Mouse (Mus musculus) limb, embryonic 14.5 days (tissue): ENCODE data around the gene Cadm1. TPM values are rescaled to one million over a fixed set of nuclear protein-coding genes. Genes with fewer than 3 reads are reported as not detected.
A peak's percentile ranks its signal among the peaks of the same experiment; 100 is the strongest.

ENCODE experiments used
- ATAC-seq: fragments of 200-750 bp; cut with Nextera tagmentation; 2 replicates; pipeline ENCODE4 v1.8.0; 2017; ENCODE audit warnings: low read depth, moderate number of reproducible peaks, moderate TSS enrichment; ENCODE audit not compliant: low FRiP score
- DNase-seq: peaks from one replicate; pipeline ENCODE4 v3.0.0-alpha.2; 2015; ENCODE audit warnings: low spot score
- H3K27ac ChIP-seq: fragments of 300-500 bp; sonication (generic); replicated peaks from 2 replicates; pipeline ENCODE4 v1.5.1; 2014; ENCODE audit warnings: low read depth, mild to moderate bottlenecking, low read length, moderate library complexity, mixed read lengths
- H3K27me3 ChIP-seq: fragments of 300-500 bp; sonication (generic); 2 replicates; pipeline ENCODE4 v1.6.1; 2014; ENCODE audit warnings: low read length, mixed read lengths; ENCODE audit not compliant: control insufficient read depth, insufficient read depth
- H3K36me3 ChIP-seq: fragments of 300-500 bp; sonication (generic); 2 replicates; pipeline ENCODE4 v1.6.1; 2014; ENCODE audit warnings: mild to moderate bottlenecking, low read length, moderate library complexity, mixed read lengths; ENCODE audit not compliant: control insufficient read depth, insufficient read depth
- H3K4me1 ChIP-seq: fragments of 300-500 bp; sonication (generic); 2 replicates; pipeline ENCODE4 v1.6.1; 2014; ENCODE audit warnings: antibody characterized with exemption, low read length, mixed read lengths; ENCODE audit not compliant: control insufficient read depth, insufficient read depth
- H3K4me2 ChIP-seq: fragments of 300-500 bp; sonication (generic); replicated peaks from 2 replicates; pipeline ENCODE4 v1.6.1; 2014; ENCODE audit warnings: low read depth, mild to moderate bottlenecking, low read length, moderate library complexity; ENCODE audit not compliant: severe bottlenecking
- H3K4me3 ChIP-seq: fragments of 300-500 bp; sonication (generic); replicated peaks from 2 replicates; pipeline ENCODE4 v1.5.1; 2014; ENCODE audit warnings: low read length
- H3K9ac ChIP-seq: fragments of 300-500 bp; sonication (generic); 2 replicates; pipeline ENCODE4 v1.6.1; 2014; ENCODE audit warnings: mild to moderate bottlenecking, low read depth, low read length, moderate library complexity; ENCODE audit not compliant: severe bottlenecking
- H3K9me3 ChIP-seq: fragments of 300-500 bp; sonication (generic); 2 replicates; pipeline ENCODE4 v1.6.1; 2016; ENCODE audit warnings: low read length; ENCODE audit not compliant: control insufficient read depth
- POLR2A ChIP-seq: fragments of 200-500 bp; IDR thresholded peaks from 2 replicates; pipeline ENCODE4 v1.8.0; 2012; ENCODE audit warnings: inconsistent platforms, mild to moderate bottlenecking, moderate library complexity, borderline replicate concordance; ENCODE audit not compliant: insufficient read depth, insufficient read length; ENCODE audit errors: extremely low read depth
- WGBS: fragments of 180-500 bp; shearing (Covaris S2); extraction: QIAGEN DNeasy Blood & Tissue Kit; methylation state at CpG from one replicate; pipeline ENCODE4 v1.1.7; 2014; 5-methylcytosine and 5-hydroxymethylcytosine counted together
- polyA plus RNA-seq, 2 experiments: library from polyadenylated mRNA; depleted of rRNA in 1 of 2; stranded (reverse) in 1 of 2; unstranded in 1 of 2; fragments of >200 nt; fragmentation: Nextera tagmentation in 1 of 2; extraction: Ambion mirVana in 1 of 2; gene quantifications; 2 replicates each; pipeline versions ENCODE4 v1.2.1 to v1.2.3; 2012 to 2014

The Cadm1 gene
- polyA plus RNA-seq, 2 experiments, result 15.4 to 37.5 TPM

- H3K9ac ChIP-seq, result no peak overlapping the region
- peaks cover 16% of the 10 kb centered on the region for H3K4me1 ChIP-seq
- 84% methylated on average over 5 of the region's 5 CpGs for WGBS
- H3K27ac ChIP-seq, result no peak overlapping the region
- TF ChIP-seq POLR2A, result no peak
- H3K36me3 ChIP-seq, result no peaks in the 10 kb centered on the region
- no peaks in the 10 kb centered on the region for H3K27me3 ChIP-seq
- ATAC-seq, result no peak
- no peak overlapping the region for H3K4me3 ChIP-seq
- H3K4me2 ChIP-seq, result no peak overlapping the region
- H3K9me3 ChIP-seq, result no peaks in the 10 kb centered on the region
- DNase-seq, result no peak
These were observed 219.2 kb downstream of the Cadm1 start for GRCm38 (mm10) chr9:47749160-47749559.

DNA sequence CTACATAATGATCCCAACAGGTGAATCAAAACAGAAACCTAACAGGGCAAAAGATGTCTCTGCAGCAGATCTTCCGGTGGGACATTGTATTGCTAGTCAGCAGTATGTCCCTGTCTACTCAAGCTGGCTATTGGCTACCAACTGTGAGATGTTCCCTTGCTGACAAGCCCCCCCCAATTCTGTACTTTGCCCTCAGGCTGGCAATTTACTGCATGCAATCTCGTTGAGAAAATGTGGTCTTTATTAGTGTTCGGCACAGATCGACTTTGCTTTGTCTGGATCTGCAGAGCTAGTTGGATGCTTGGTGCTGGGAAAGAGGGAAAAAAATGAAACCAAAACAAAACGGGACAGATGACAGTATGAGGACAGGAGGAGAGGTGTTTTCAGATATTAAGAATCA, 222.5 kb downstream of the Cadm1 start:
- DNase-seq (no peak), ATAC-seq (no peak)
- H3K4me1 ChIP-seq, result peaks cover 25% of the 10 kb centered on the region
- WGBS, result 11% methylated on average over 5 of the region's 5 CpGs
- H3K4me3 ChIP-seq, result no peak overlapping the region
- H3K9ac ChIP-seq, result no peak overlapping the region
- no peak for TF ChIP-seq POLR2A
- H3K36me3 ChIP-seq, result no peaks in the 10 kb centered on the region
- no peak overlapping the region for H3K27ac ChIP-seq
- no peaks in the 10 kb centered on the region for H3K9me3 ChIP-seq
- no peaks in the 10 kb centered on the region for H3K27me3 ChIP-seq
- H3K4me2 ChIP-seq, result peak overlapping the region; percentile 27; the same call in 1 of the 2 replicates

DNA sequence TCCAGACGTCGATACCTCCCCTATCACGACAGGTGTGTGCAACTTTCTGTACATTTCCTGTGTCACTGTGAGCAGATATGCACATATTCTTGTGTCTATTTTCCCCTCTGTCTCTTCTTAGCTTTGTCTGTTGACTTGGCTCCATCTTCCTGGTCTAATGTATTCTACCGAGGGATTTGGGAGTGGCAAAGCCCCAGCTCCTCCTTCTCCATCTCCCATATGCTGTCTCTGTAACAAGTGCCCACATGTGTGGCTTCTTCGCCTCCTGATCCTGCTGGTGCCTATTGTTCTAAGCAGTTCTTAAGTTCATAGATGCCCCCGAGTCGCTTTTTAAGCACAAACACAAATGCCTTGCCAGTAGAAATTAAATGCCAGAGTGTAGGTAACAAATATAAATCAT, 223.2 kb downstream of the Cadm1 start:
- H3K36me3 ChIP-seq, result no peaks in the 10 kb centered on the region
- H3K27me3 ChIP-seq, result no peaks in the 10 kb centered on the region
- no peak overlapping the region for H3K27ac ChIP-seq
- H3K9me3 ChIP-seq, result no peaks in the 10 kb centered on the region
- no peak for TF ChIP-seq POLR2A
- no peak for DNase-seq
- no peak overlapping the region for H3K4me2 ChIP-seq
- H3K4me3 ChIP-seq, result no peak overlapping the region
- no peak overlapping the region for H3K9ac ChIP-seq
- 51% methylated on average over 7 of the region's 7 CpGs for WGBS
- ATAC-seq, result no peak
- peaks cover 27% of the 10 kb centered on the region for H3K4me1 ChIP-seq

GRCm38 (mm10) chr9:47755119-47755518, 225.1 kb downstream of the Cadm1 start:
- no peak for TF ChIP-seq POLR2A
- no peaks in the 10 kb centered on the region for H3K9me3 ChIP-seq
- H3K4me3 ChIP-seq, result no peak overlapping the region
- H3K27me3 ChIP-seq, result no peaks in the 10 kb centered on the region
- WGBS, result 38% methylated on average over 12 of the region's 12 CpGs
- no peaks in the 10 kb centered on the region for H3K36me3 ChIP-seq
- peaks cover 30% of the 10 kb centered on the region for H3K4me1 ChIP-seq
- no peak overlapping the region for H3K9ac ChIP-seq
- no peak for DNase-seq
- H3K27ac ChIP-seq, result no peak overlapping the region
- no peak overlapping the region for H3K4me2 ChIP-seq
- ATAC-seq, result no peak

GRCm38 (mm10) chr9:47757798-47758197, 227.8 kb downstream of the Cadm1 start:
- Histone ChIP-seq H3K4me3 (no peak overlapping the region), H3K9ac (no peak overlapping the region), H3K4me1 (peaks cover 19% of the 10 kb centered on the region), H3K4me2 (no peak overlapping the region), H3K27me3 (no peaks in the 10 kb centered on the region), H3K27ac (no peak overlapping the region), H3K36me3 (no peaks in the 10 kb centered on the region), H3K9me3 (no peaks in the 10 kb centered on the region)
- no peak for TF ChIP-seq POLR2A
- no peak for ATAC-seq
- 65% methylated on average over 2 of the region's 2 CpGs for WGBS
- DNase-seq, result no peak

- Histone ChIP-seq H3K9ac (no peak overlapping the region), H3K4me2 (no peak overlapping the region), H3K27ac (no peak overlapping the region), H3K9me3 (no peaks in the 10 kb centered on the region), H3K4me1 (peaks cover 14% of the 10 kb centered on the region; the same call in 1 of the 2 replicates), H3K4me3 (no peak overlapping the region), H3K36me3 (no peaks in the 10 kb centered on the region), H3K27me3 (no peaks in the 10 kb centered on the region)
- no peak for DNase-seq
- WGBS, result 56% methylated on average over 3 of the region's 3 CpGs
- TF ChIP-seq POLR2A, result no peak
- ATAC-seq, result no peak
These were observed 228.3 kb downstream of the Cadm1 start for GRCm38 (mm10) chr9:47758320-47758719.
